Mouse (Mus musculus) adipose tissue, adult 10 weeks (tissue): Measurements from ENCODE around the gene Gid4. TPM values are rescaled to one million over a fixed set of nuclear protein-coding genes. Genes with fewer than 3 reads are reported as not detected.

Experiments used
- polyA plus RNA-seq: library from polyadenylated mRNA; stranded (reverse); fragments of 350-450 nt; fragmentation: Illumina TruSeq; extraction: RNeasy Lipid Tissue Mini Kit (QIAGEN cat#74804); gene quantifications from one replicate; pipeline ENCODE4 v1.2.3, GENCODE M21; 2014; ENCODE audit warnings: low read depth, low replicate concordance

Gene Gid4
- 27.2 TPM for polyA plus RNA-seq

DNA sequence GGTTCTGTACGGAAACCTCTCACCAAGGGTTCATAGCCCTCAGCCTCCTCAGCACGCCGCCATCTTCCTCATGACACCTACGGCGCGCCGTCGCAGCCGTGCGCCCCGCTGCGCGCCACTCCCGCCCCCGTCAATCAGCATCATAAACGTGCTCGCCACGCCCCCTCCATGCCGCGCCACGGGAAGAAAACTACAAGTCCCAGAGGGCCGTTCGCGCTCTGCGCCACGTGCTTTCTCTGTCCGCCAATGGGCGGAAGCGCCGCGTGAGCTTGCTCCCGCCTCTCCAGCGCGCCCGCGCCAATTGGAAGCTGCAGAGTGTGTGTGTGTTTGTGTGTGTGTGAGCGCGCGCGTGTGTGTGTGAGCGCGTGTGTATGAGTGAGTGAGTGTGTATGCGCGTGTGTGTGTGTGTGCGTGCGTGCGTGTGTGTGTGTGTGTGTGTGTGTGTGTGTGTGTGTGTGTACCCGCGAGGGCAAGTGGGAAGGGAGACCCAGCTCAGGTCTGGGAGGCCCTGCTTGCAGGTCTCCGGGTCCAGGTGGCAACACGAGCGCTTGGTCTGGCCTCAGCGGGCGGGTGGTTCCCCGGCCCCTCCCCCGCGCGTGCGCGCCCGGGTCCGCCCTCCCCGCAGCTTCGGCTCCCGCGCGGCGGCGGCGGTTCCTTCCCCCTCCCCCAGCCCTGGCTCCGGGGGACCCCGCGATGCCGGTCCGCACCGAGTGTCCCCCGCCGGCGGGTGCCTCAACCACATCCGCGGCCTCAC lies at the start of gene Gid4:
TSS of gene Gid4 (plus strand) at position 183 of the 754 bp plus-strand sequence.

DNA sequence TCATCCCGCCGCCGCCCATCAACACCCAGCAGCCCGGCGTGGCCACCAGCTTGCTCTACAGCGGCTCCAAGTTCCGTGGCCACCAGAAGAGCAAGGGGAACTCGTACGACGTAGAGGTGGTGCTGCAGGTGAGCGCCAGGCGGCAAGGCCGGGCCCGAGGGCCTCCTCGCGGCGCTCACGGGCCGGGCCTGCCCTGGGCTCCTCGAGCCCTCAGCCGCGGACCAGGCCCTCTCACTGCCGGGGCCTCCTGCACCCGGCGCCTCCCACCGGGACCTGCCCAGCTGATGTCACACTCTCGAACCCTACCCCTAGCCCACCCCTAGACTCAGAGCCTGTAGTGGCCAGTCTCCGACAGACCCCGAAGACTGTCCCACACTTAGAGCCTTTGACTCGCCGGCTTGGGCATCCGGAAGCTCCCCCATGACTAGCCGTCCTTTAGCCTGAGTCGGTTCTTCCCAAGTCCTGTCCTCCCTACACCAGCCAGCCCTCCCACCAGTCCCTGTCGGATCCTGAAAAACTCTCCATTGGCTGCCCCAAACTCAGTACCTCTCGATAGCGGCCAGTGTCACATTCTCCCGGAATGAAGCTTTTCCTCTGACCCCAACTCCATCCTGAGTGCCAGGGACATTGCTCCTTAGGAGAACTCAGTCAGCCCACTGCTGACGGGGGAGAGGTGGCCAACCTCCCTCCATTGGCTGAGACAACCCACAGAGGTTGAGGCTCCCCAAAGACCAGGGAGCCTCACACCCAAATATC lies 950 bp downstream of the Gid4 start, which contains the start of gene Atpaf2:
TSS of gene Atpaf2 (minus strand) at position 741 of the 756 bp plus-strand sequence.

DNA sequence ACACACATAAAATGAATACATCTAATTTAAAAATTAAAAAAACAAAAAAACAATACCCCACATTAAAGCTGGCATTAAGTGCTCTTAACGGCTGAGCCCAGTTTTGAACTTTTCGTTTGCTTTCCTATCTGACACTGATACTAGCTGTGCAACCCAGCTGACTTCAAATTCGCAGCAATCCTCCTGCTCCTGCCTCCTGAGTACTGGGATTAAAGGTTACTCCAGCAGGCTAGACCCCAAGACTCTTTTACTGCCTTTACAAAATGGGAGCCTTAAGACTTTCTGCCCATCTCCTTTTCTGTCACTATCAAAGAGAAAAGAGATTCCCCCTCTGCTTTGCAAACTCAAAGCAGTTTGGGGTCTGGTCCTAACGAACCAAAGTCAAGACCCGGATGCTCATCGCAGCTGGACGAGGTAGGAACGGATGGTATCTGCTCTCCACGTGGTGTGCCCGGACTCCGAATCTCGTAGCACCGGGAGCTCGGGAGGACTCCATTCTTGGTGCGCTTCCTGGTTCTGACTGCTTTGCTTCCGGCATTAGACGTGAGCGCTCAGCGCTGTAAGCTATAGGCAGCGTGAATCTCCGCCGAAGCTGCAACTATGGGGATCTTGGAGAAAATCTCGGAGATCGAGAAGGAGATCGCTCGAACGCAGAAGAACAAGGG lies 37.3 kb downstream of the Gid4 start, which contains the start of gene Drg2:
TSS of gene Drg2 (plus strand) at position 512 of the 665 bp plus-strand sequence.

GRCm38 (mm10) chr11:60469039-60469438 lies 52.1 kb downstream of the Gid4 start, which contains the start of gene Myo15:
Gene Myo15 (plus strand): TSS chr11:60469339.

Other genes with a start within 250 kb of the Gid4 start
- gene Srebf1, start 194.6 kb upstream of the Gid4 start, polyA plus RNA-seq = 180 TPM
- 54.7 TPM for gene Tom1l2, start 64.2 kb upstream of the Gid4 start, polyA plus RNA-seq
- 8.1 TPM for gene Drc3, start 63.8 kb upstream of the Gid4 start, polyA plus RNA-seq
- 37.9 TPM for gene Atpaf2, start 1.3 kb downstream of the Gid4 start, polyA plus RNA-seq
- 43.2 TPM for gene Drg2, start 37.4 kb downstream of the Gid4 start, polyA plus RNA-seq
- 0.19 TPM for gene Myo15, start 52.2 kb downstream of the Gid4 start, polyA plus RNA-seq
- 38.5 TPM for gene Alkbh5, start 119.2 kb downstream of the Gid4 start, polyA plus RNA-seq